Mouse (Mus musculus) testis, adult 2 months (tissue): ENCODE data around the gene Ncapg. TPM values are rescaled to one million over a fixed set of nuclear protein-coding genes. Genes with fewer than 3 reads are reported as not detected.

Source experiments
- H3K27ac ChIP-seq: fragments of 200-500 bp; 2 replicates; pipeline ENCODE4 v1.5.1; 2012; ENCODE audit warnings: low read depth, low read length; ENCODE audit not compliant: control insufficient read depth, insufficient read depth
- H3K27me3 ChIP-seq: fragments of 200-500 bp; 2 replicates; pipeline ENCODE4 v1.6.1; 2012; ENCODE audit warnings: mild to moderate bottlenecking, low read length, moderate library complexity; ENCODE audit not compliant: control insufficient read depth, insufficient read depth
- H3K36me3 ChIP-seq: fragments of 200-500 bp; 2 replicates; pipeline ENCODE4 v1.6.1; 2012; ENCODE audit warnings: mild to moderate bottlenecking, low read length; ENCODE audit not compliant: control insufficient read depth, insufficient read depth
- H3K4me1 ChIP-seq: fragments of 200-500 bp; 2 replicates; pipeline ENCODE4 v1.6.1; 2012; ENCODE audit warnings: low read length; ENCODE audit not compliant: control insufficient read depth, insufficient read depth
- H3K4me3 ChIP-seq: fragments of 200-500 bp; 2 replicates; pipeline ENCODE4 v1.5.1; 2012; ENCODE audit warnings: low read depth, mild to moderate bottlenecking, low read length, moderate library complexity, mixed read lengths; ENCODE audit not compliant: control insufficient read depth
- CTCF ChIP-seq: fragments of 200-500 bp; IDR thresholded peaks from 2 replicates; pipeline ENCODE4 v1.5.1; 2012; ENCODE audit warnings: low read depth, mild to moderate bottlenecking, inconsistent platforms, low read length, moderate library complexity; ENCODE audit not compliant: control insufficient read depth, insufficient read depth, insufficient replicate concordance
- POLR2A ChIP-seq: fragments of 200-500 bp; IDR thresholded peaks from 2 replicates; pipeline ENCODE4 v1.6.1; 2012; ENCODE audit warnings: low read depth, mild to moderate bottlenecking, inconsistent platforms, low read length, moderate library complexity; ENCODE audit not compliant: control insufficient read depth
- polyA plus RNA-seq: library from polyadenylated mRNA; depleted of rRNA; stranded (reverse); fragments of >200 nt; gene quantifications from 2 replicates; pipeline ENCODE4 v1.2.3, GENCODE M21; 2012; rRNA removed

Ncapg gene
- polyA plus RNA-seq, 1 experiment, result 7.3 TPM

GRCm38 (mm10) chr5:45691678-45692077 is 22.0 kb downstream of the Ncapg start:
- TF ChIP-seq CTCF, result no peak
- no peak for TF ChIP-seq POLR2A
- no peaks in the 10 kb centered on the region for H3K27me3 ChIP-seq
- peaks cover 1% of the 10 kb centered on the region; the same call in 1 of the 2 replicates for H3K36me3 ChIP-seq
- H3K27ac ChIP-seq, result no peak overlapping the region
- no peak overlapping the region for H3K4me3 ChIP-seq
- no peaks in the 10 kb centered on the region for H3K4me1 ChIP-seq

GRCm38 (mm10) chr5:45706811-45707210 is 37.1 kb downstream of the Ncapg start:
- H3K27me3 ChIP-seq, result no peaks in the 10 kb centered on the region
- H3K4me1 ChIP-seq, result no peaks in the 10 kb centered on the region
- H3K36me3 ChIP-seq, result no peaks in the 10 kb centered on the region
- no peak overlapping the region for H3K4me3 ChIP-seq
- TF ChIP-seq POLR2A, result no peak
- TF ChIP-seq CTCF, result no peak
- no peak overlapping the region for H3K27ac ChIP-seq

GRCm38 (mm10) chr5:45709653-45710052 is 39.9 kb downstream of the Ncapg start:
- H3K27ac ChIP-seq, result no peak overlapping the region
- H3K27me3 ChIP-seq, result no peaks in the 10 kb centered on the region
- no peak overlapping the region for H3K4me3 ChIP-seq
- no peaks in the 10 kb centered on the region for H3K4me1 ChIP-seq
- no peaks in the 10 kb centered on the region for H3K36me3 ChIP-seq
- no peak for TF ChIP-seq CTCF
- no peak for TF ChIP-seq POLR2A

GRCm38 (mm10) chr5:45718848-45719488 is 49.2 kb downstream of the Ncapg start:
- Histone ChIP-seq H3K36me3 (no peaks in the 10 kb centered on the region), H3K4me3 (no peak overlapping the region), H3K4me1 (no peaks in the 10 kb centered on the region), H3K27ac (no peak overlapping the region), H3K27me3 (no peaks in the 10 kb centered on the region)
- TF ChIP-seq CTCF (no peak), POLR2A (no peak)

GRCm38 (mm10) chr5:45733751-45734150 is 64.0 kb downstream of the Ncapg start:
- Histone ChIP-seq H3K4me1 (no peaks in the 10 kb centered on the region), H3K36me3 (no peaks in the 10 kb centered on the region), H3K4me3 (no peak overlapping the region), H3K27me3 (no peaks in the 10 kb centered on the region), H3K27ac (no peak overlapping the region)
- TF ChIP-seq CTCF, result no peak
- TF ChIP-seq POLR2A, result no peak

GRCm38 (mm10) chr5:45737911-45738310 is 68.2 kb downstream of the Ncapg start:
- no peaks in the 10 kb centered on the region for H3K36me3 ChIP-seq
- H3K27me3 ChIP-seq, result no peaks in the 10 kb centered on the region
- H3K27ac ChIP-seq, result no peak overlapping the region
- TF ChIP-seq CTCF (no peak), POLR2A (no peak)
- no peaks in the 10 kb centered on the region for H3K4me1 ChIP-seq
- no peak overlapping the region for H3K4me3 ChIP-seq

Other genes with a start within 250 kb of the Ncapg start
- 17.0 and 21.6 TPM in 2 replicates for gene Qdpr, start 219.7 kb upstream of the Ncapg start, polyA plus RNA-seq
- gene Clrn2, start 216.2 kb upstream of the Ncapg start, polyA plus RNA-seq, result not detected in 2 replicates
- gene Lap3, start 176.5 kb upstream of the Ncapg start, polyA plus RNA-seq, result 14.4 and 14.7 TPM in 2 replicates
- 260 and 277 TPM in 2 replicates for gene Med28, start 149.7 kb upstream of the Ncapg start, polyA plus RNA-seq
- 0.21 and 0.30 TPM in 2 replicates for gene Fam184b, start 30.3 kb upstream of the Ncapg start, polyA plus RNA-seq
- 4.7 TPM in 2 replicates for gene Lcorl, start 187.7 kb downstream of the Ncapg start, polyA plus RNA-seq